ENCODE assay signal across 17 mouse cellular contexts in the genomic region with DNA sequence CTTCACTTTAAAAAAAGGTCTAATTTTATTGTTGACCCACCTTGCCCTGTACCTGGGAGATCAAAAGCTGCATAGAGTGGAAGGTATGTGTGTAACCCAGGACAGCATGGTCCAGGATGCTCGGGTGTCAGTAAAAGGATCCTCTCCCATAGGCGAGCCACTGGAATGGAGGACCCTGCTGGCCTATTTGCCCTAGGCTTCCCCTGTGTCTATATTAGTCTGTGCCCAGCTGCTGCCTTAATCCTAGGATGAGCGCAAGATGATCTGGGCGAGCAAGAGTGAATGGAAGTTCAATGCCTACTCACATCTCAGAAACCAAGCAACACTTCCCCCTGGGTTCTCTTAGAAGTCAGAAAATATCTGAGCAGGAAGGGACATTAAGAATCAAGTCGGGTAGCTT. TPM values are rescaled to one million over a fixed set of nuclear protein-coding genes. Genes with fewer than 3 reads are reported as not detected.
A peak's percentile ranks its signal among the peaks of the same experiment; 100 is the strongest.
DNase-seq lines count a peak whose midpoint lies in the region; ATAC-seq and TF ChIP-seq lines count a peak whose summit lies in the region.
"Had no signal": no experiment of that assay in that cellular context is flagged by ENCODE, and none has a peak within 500 bp of the region (broad histone marks: within the 10 kb centered on the region; RNA-seq: fewer than 3 reads in every experiment).

No protein-coding gene starts in this region.

- TF ChIP-seq EP300 in heart, postnatal 0 days (IDR thresholded peaks at IDR 0.05; ENCODE audit: low read depth): no peak

- H3K4me1 ChIP-seq in heart, embryonic 11.5 days (ENCODE audit: control insufficient read depth, insufficient read depth, low read length): peaks cover 45% of the 10 kb centered on the region
- H3K4me1 ChIP-seq in kidney, embryonic 16.5 days (ENCODE audit: insufficient read depth, low read length): peaks cover 43% of the 10 kb centered on the region
- H3K4me1 ChIP-seq in kidney, adult 2 months (ENCODE audit: control insufficient read depth, insufficient read depth, low read length): peaks cover 7% of the 10 kb centered on the region; the same call in 1 of the 2 replicates
- peaks cover 56% of the 10 kb centered on the region for H3K4me1 ChIP-seq in heart, postnatal 0 days (ENCODE audit: control insufficient read depth, insufficient read depth)
- peaks cover 38% of the 10 kb centered on the region for H3K4me1 ChIP-seq in stomach, embryonic 15.5 days

- H3K9me3 ChIP-seq in heart, embryonic 11.5 days (replicated peaks; ENCODE audit: control insufficient read depth, low read length): no peaks in the 10 kb centered on the region
- H3K9me3 ChIP-seq in kidney, embryonic 16.5 days (ENCODE audit: low read length): no peaks in the 10 kb centered on the region
- H3K9me3 ChIP-seq in heart, postnatal 0 days (replicated peaks; ENCODE audit: control insufficient read depth, low read length): no peaks in the 10 kb centered on the region
- H3K9me3 ChIP-seq in stomach, embryonic 15.5 days: no peaks in the 10 kb centered on the region
- H3K9me3 ChIP-seq: embryonic facial prominence, embryonic 13.5 days; liver, embryonic 12.5 days; neural tube, embryonic 12.5 days had no signal

- H3K4me3 ChIP-seq in heart, embryonic 11.5 days (ENCODE audit: low read depth, low read length): peak overlapping the region; percentile 56
- no peak overlapping the region for H3K4me3 ChIP-seq in kidney, embryonic 16.5 days (ENCODE audit: low read length)
- H3K4me3 ChIP-seq in kidney, adult 2 months (ENCODE audit: insufficient read depth, low read depth, low read length): no peak overlapping the region
- peak overlapping the region; percentile 51 for H3K4me3 ChIP-seq in heart, postnatal 0 days (ENCODE audit: low read depth, low read length)
- no peak overlapping the region for H3K4me3 ChIP-seq in stomach, embryonic 15.5 days (replicated peaks)
- H3K4me3 ChIP-seq: embryonic facial prominence, embryonic 13.5 days; liver, embryonic 12.5 days; neural tube, embryonic 12.5 days had no signal

- H3K9ac ChIP-seq in heart, embryonic 11.5 days (ENCODE audit: low read depth, low read length): peak overlapping the region; percentile 79
- no peak overlapping the region for H3K9ac ChIP-seq in kidney, embryonic 16.5 days (replicated peaks; ENCODE audit: low read length)
- peak overlapping the region; percentile 79 for H3K9ac ChIP-seq in heart, postnatal 0 days (replicated peaks; ENCODE audit: low read depth, low read length)
- no peak overlapping the region for H3K9ac ChIP-seq in stomach, embryonic 15.5 days
- H3K9ac ChIP-seq: embryonic facial prominence, embryonic 13.5 days; liver, embryonic 12.5 days; neural tube, embryonic 12.5 days had no signal

- DNase-seq in heart, postnatal 14 days: no peak
- no peak for DNase-seq in kidney, adult 2 months
- DNase-seq in heart, postnatal 0 days (ENCODE audit: low spot score): no peak
- no peak for DNase-seq in ovary, adult 18-20 months (ENCODE audit: low spot score)
- DNase-seq: adrenal gland, adult 8-10 months; cerebellum, adult 18-20 months; kidney, postnatal 36 days; layer of hippocampus, postnatal 36 days had no signal

- H3K27me3 ChIP-seq in heart, embryonic 11.5 days (ENCODE audit: control insufficient read depth, insufficient read depth, low read length): no peaks in the 10 kb centered on the region
- H3K27me3 ChIP-seq in kidney, embryonic 16.5 days (ENCODE audit: insufficient read depth, low read length): no peaks in the 10 kb centered on the region
- H3K27me3 ChIP-seq in kidney, adult 2 months (replicated peaks; ENCODE audit: control insufficient read depth, insufficient read depth, low read length): no peaks in the 10 kb centered on the region
- no peaks in the 10 kb centered on the region for H3K27me3 ChIP-seq in heart, postnatal 0 days (ENCODE audit: control insufficient read depth, insufficient read depth, low read length)
- H3K27me3 ChIP-seq in stomach, embryonic 15.5 days (replicated peaks): no peaks in the 10 kb centered on the region
- H3K27me3 ChIP-seq: embryonic facial prominence, embryonic 13.5 days; liver, embryonic 12.5 days; neural tube, embryonic 12.5 days had no signal

- peak overlapping the region; percentile 98 for H3K27ac ChIP-seq in heart, embryonic 11.5 days (ENCODE audit: low read depth, low read length)
- peak overlapping the region; percentile 71 for H3K27ac ChIP-seq in kidney, embryonic 16.5 days (ENCODE audit: low read length)
- H3K27ac ChIP-seq in kidney, adult 2 months (ENCODE audit: insufficient read depth, low read depth, low read length): no peak overlapping the region
- H3K27ac ChIP-seq in heart, postnatal 0 days (ENCODE audit: low read depth): peak overlapping the region; percentile 98
- H3K27ac ChIP-seq in stomach, embryonic 15.5 days: peak overlapping the region; percentile 74
- H3K27ac ChIP-seq: hindbrain, postnatal 0 days; liver, embryonic 12.5 days; neural tube, embryonic 12.5 days had no signal

- intact Hi-C loops in heart, postnatal 14 days (cut with DNase I): no loop called here

- TF ChIP-seq CTCF in kidney, adult 2 months (conservative IDR thresholded peaks at IDR 0.05; ENCODE audit: insufficient read depth, insufficient read length, low read depth, low read length): no peak
- no peak for TF ChIP-seq CTCF in heart, postnatal 0 days (IDR thresholded peaks at IDR 0.05; ENCODE audit: low read depth)

- H3K36me3 ChIP-seq in heart, embryonic 11.5 days (ENCODE audit: control insufficient read depth, insufficient read depth, low read length): no peaks in the 10 kb centered on the region
- no peaks in the 10 kb centered on the region for H3K36me3 ChIP-seq in kidney, embryonic 16.5 days (ENCODE audit: insufficient read depth, low read length)
- H3K36me3 ChIP-seq in kidney, adult 2 months (ENCODE audit: control insufficient read depth, insufficient read depth, low read length): no peaks in the 10 kb centered on the region
- no peaks in the 10 kb centered on the region for H3K36me3 ChIP-seq in heart, postnatal 0 days (replicated peaks; ENCODE audit: control insufficient read depth, insufficient read depth, low read length)
- H3K36me3 ChIP-seq in stomach, embryonic 15.5 days: no peaks in the 10 kb centered on the region
- H3K36me3 ChIP-seq: embryonic facial prominence, embryonic 13.5 days; liver, embryonic 12.5 days; neural tube, embryonic 12.5 days had no signal

- no peak for ATAC-seq in heart, embryonic 11.5 days (replicated peaks; ENCODE audit: insufficient number of reproducible peaks, low FRiP score, low TSS enrichment)
- no peak for ATAC-seq in kidney, embryonic 16.5 days (ENCODE audit: low FRiP score, low TSS enrichment)
- no peak for ATAC-seq in heart, postnatal 0 days (ENCODE audit: insufficient read depth, low read depth)
- ATAC-seq in stomach, embryonic 15.5 days (ENCODE audit: insufficient read depth, low FRiP score, low read depth): no peak
- ATAC-seq: hindbrain, postnatal 0 days; liver, embryonic 12.5 days had no signal

- WGBS in heart, embryonic 11.5 days (ENCODE audit: insufficient replicate concordance): 53% methylated on average over 5 of the region's 5 CpGs
- 61% methylated on average over 5 of the region's 5 CpGs for WGBS in kidney, embryonic 16.5 days
- WGBS in kidney, adult 2 months: 80% methylated on average over 5 of the region's 5 CpGs
- WGBS in heart, postnatal 0 days: 39% methylated on average over 5 of the region's 5 CpGs
- WGBS in stomach, embryonic 15.5 days: 71% methylated on average over 5 of the region's 5 CpGs

- peak overlapping the region; percentile 81 for H3K4me2 ChIP-seq in heart, embryonic 11.5 days
- no peak overlapping the region for H3K4me2 ChIP-seq in kidney, embryonic 16.5 days (replicated peaks; ENCODE audit: low read depth, low read length)
- peak overlapping the region; percentile 60 for H3K4me2 ChIP-seq in heart, postnatal 0 days (ENCODE audit: low read depth, low read length)
- H3K4me2 ChIP-seq in stomach, embryonic 15.5 days: no peak overlapping the region
- H3K4me2 ChIP-seq: embryonic facial prominence, embryonic 13.5 days; liver, embryonic 12.5 days; neural tube, embryonic 12.5 days had no signal

- no peak for TF ChIP-seq POLR2A in kidney, adult 2 months (IDR thresholded peaks at IDR 0.05; ENCODE audit: low read depth, low read length)

RNA-seq across cellular contexts. Expression of gene Apobec2, which starts 1.7 kb away (rescaled TPM):
- 213 and 216 TPM in 2 replicates for polyA plus RNA-seq in heart, embryonic 11.5 days (2014; fragmentation: Nextera tagmentation; extraction: Ambion mirVana)
- 100 to 1,000 TPM; 243 TPM for total RNA-seq in heart, postnatal 14 days (2021)
- polyA plus RNA-seq in kidney, embryonic 16.5 days (2015; fragmentation: Nextera tagmentation; extraction: Ambion mirVana): 2.6 and 2.7 TPM in 2 replicates
- polyA plus RNA-seq in kidney, adult 2 months (2012; rRNA removed): 2.0 and 6.0 TPM in 2 replicates
- 319 and 325 TPM in 2 replicates for total RNA-seq in heart, postnatal 0 days (2014; rRNA removed; ENCODE audit: low replicate concordance)
- 265 and 267 TPM in 2 replicates for polyA plus RNA-seq in heart, postnatal 0 days (2015; fragmentation: Nextera tagmentation; extraction: Ambion mirVana)
- 4.4 and 5.2 TPM in 2 replicates for polyA plus RNA-seq in stomach, embryonic 15.5 days (2015; fragmentation: Nextera tagmentation; extraction: Ambion mirVana)
- total RNA-seq: layer of hippocampus, postnatal 36 days; left cerebral cortex, postnatal 36 days; megakaryocyte-erythroid progenitor cell, adult 5-6 weeks had no signal

RNA-seq across cellular contexts. Expression of gene Tspo2, which starts 20.3 kb away (rescaled TPM):
- polyA plus RNA-seq in heart, embryonic 11.5 days (2014; fragmentation: Nextera tagmentation; extraction: Ambion mirVana): 2.1 TPM in 2 replicates
- total RNA-seq in heart, postnatal 14 days (2021): 1 to 10 TPM in 1 of 2 experiments, under 1 TPM in 1; 0.96 to 1.8 TPM
- 1.7 and 2.0 TPM in 2 replicates for polyA plus RNA-seq in kidney, embryonic 16.5 days (2015; fragmentation: Nextera tagmentation; extraction: Ambion mirVana)
- polyA plus RNA-seq in kidney, adult 2 months (2012; rRNA removed): 0.41 and 0.53 TPM in 2 replicates
- not detected in 2 replicates for total RNA-seq in heart, postnatal 0 days (2014; rRNA removed; ENCODE audit: low replicate concordance)
- polyA plus RNA-seq in heart, postnatal 0 days (2015; fragmentation: Nextera tagmentation; extraction: Ambion mirVana): 0.63 and 0.75 TPM in 2 replicates
- polyA plus RNA-seq in stomach, embryonic 15.5 days (2015; fragmentation: Nextera tagmentation; extraction: Ambion mirVana): 6.8 and 13.6 TPM in 2 replicates
- total RNA-seq: layer of hippocampus, postnatal 36 days; left cerebral cortex, postnatal 36 days had no signal

RNA-seq across cellular contexts. Expression of gene Oard1, which starts 21.2 kb away (rescaled TPM):
- 47.4 and 48.0 TPM in 2 replicates for polyA plus RNA-seq in heart, embryonic 11.5 days (2014; fragmentation: Nextera tagmentation; extraction: Ambion mirVana)
- 10 to 100 TPM; 10.7 to 12.9 TPM for total RNA-seq in heart, postnatal 14 days (2021)
- 70.2 and 77.9 TPM in 2 replicates for polyA plus RNA-seq in kidney, embryonic 16.5 days (2015; fragmentation: Nextera tagmentation; extraction: Ambion mirVana)
- 18.2 and 25.8 TPM in 2 replicates for polyA plus RNA-seq in kidney, adult 2 months (2012; rRNA removed)
- 7.1 and 12.9 TPM in 2 replicates for total RNA-seq in heart, postnatal 0 days (2014; rRNA removed; ENCODE audit: low replicate concordance)
- polyA plus RNA-seq in heart, postnatal 0 days (2015; fragmentation: Nextera tagmentation; extraction: Ambion mirVana): 30.3 and 31.4 TPM in 2 replicates
- polyA plus RNA-seq in stomach, embryonic 15.5 days (2015; fragmentation: Nextera tagmentation; extraction: Ambion mirVana): 61.1 and 68.7 TPM in 2 replicates

RNA-seq across cellular contexts. Expression of gene Nfya, which starts 21.3 kb away (rescaled TPM):
- polyA plus RNA-seq in heart, embryonic 11.5 days (2014; fragmentation: Nextera tagmentation; extraction: Ambion mirVana): 16.9 and 19.6 TPM in 2 replicates
- 10 to 100 TPM; 24.3 to 26.5 TPM for total RNA-seq in heart, postnatal 14 days (2021)
- polyA plus RNA-seq in kidney, embryonic 16.5 days (2015; fragmentation: Nextera tagmentation; extraction: Ambion mirVana): 16.6 and 18.9 TPM in 2 replicates
- 45.8 and 46.2 TPM in 2 replicates for polyA plus RNA-seq in kidney, adult 2 months (2012; rRNA removed)
- 19.0 and 27.4 TPM in 2 replicates for total RNA-seq in heart, postnatal 0 days (2014; rRNA removed; ENCODE audit: low replicate concordance)
- polyA plus RNA-seq in heart, postnatal 0 days (2015; fragmentation: Nextera tagmentation; extraction: Ambion mirVana): 4.7 and 5.5 TPM in 2 replicates
- polyA plus RNA-seq in stomach, embryonic 15.5 days (2015; fragmentation: Nextera tagmentation; extraction: Ambion mirVana): 11.4 and 12.3 TPM in 2 replicates

RNA-seq across cellular contexts. Expression of gene Unc5cl, which starts 23.6 kb away (rescaled TPM):
- 0.17 and 0.23 TPM in 2 replicates for polyA plus RNA-seq in heart, embryonic 11.5 days (2014; fragmentation: Nextera tagmentation; extraction: Ambion mirVana)
- total RNA-seq in heart, postnatal 14 days (2021): under 1 TPM; 0.17 to 0.83 TPM
- polyA plus RNA-seq in kidney, embryonic 16.5 days (2015; fragmentation: Nextera tagmentation; extraction: Ambion mirVana): 8.3 and 8.8 TPM in 2 replicates
- polyA plus RNA-seq in kidney, adult 2 months (2012; rRNA removed): 0.26 and 0.58 TPM in 2 replicates
- 1.4 TPM in 1 of 2 replicates, not detected in the other for total RNA-seq in heart, postnatal 0 days (2014; rRNA removed; ENCODE audit: low replicate concordance)
- 0.14 TPM in 1 of 2 replicates, not detected in the other for polyA plus RNA-seq in heart, postnatal 0 days (2015; fragmentation: Nextera tagmentation; extraction: Ambion mirVana)
- 14.3 and 16.8 TPM in 2 replicates for polyA plus RNA-seq in stomach, embryonic 15.5 days (2015; fragmentation: Nextera tagmentation; extraction: Ambion mirVana)
- total RNA-seq: adrenal gland, adult 8-10 months had no signal
- polyA plus RNA-seq: neural tube, embryonic 12.5 days had no signal

Comparison
In these comparisons a context has a peak if more than half of its experiments do, and no peak if none do; other contexts are left out.
1. H3K4me2 ChIP-seq: peak in heart, embryonic 11.5 days (single experiment) and heart, postnatal 0 days (single experiment); none in kidney, embryonic 16.5 days (single experiment) and stomach, embryonic 15.5 days (single experiment).
2. H3K4me3 ChIP-seq: peak in heart, embryonic 11.5 days (single experiment) and heart, postnatal 0 days (single experiment); none in kidney, embryonic 16.5 days (single experiment), kidney, adult 2 months (single experiment) and stomach, embryonic 15.5 days (single experiment).
3. H3K9ac ChIP-seq: peak in heart, embryonic 11.5 days (single experiment) and heart, postnatal 0 days (single experiment); none in kidney, embryonic 16.5 days (single experiment) and stomach, embryonic 15.5 days (single experiment).
4. RNA of gene Apobec2, which starts 1.7 kb away (polyA plus RNA-seq): 265 to 267 TPM in heart, postnatal 0 days and 213 to 216 TPM in heart, embryonic 11.5 days; 2.0 to 6.0 TPM in kidney, adult 2 months, 4.4 to 5.2 TPM in stomach, embryonic 15.5 days and 2.6 to 2.7 TPM in kidney, embryonic 16.5 days; every median in the first group is over 10 times any median in the second.